Mouse (Mus musculus): ENCODE results near the gene Nup214. TPM values are rescaled to one million over a fixed set of nuclear protein-coding genes. Genes with fewer than 3 reads are reported as not detected.
A peak's percentile ranks its signal among the peaks of the same experiment; 100 is the strongest.

Nup214 gene
- polyA plus RNA-seq, 1 experiment from 2014 or later: 55.1 TPM

DNA sequence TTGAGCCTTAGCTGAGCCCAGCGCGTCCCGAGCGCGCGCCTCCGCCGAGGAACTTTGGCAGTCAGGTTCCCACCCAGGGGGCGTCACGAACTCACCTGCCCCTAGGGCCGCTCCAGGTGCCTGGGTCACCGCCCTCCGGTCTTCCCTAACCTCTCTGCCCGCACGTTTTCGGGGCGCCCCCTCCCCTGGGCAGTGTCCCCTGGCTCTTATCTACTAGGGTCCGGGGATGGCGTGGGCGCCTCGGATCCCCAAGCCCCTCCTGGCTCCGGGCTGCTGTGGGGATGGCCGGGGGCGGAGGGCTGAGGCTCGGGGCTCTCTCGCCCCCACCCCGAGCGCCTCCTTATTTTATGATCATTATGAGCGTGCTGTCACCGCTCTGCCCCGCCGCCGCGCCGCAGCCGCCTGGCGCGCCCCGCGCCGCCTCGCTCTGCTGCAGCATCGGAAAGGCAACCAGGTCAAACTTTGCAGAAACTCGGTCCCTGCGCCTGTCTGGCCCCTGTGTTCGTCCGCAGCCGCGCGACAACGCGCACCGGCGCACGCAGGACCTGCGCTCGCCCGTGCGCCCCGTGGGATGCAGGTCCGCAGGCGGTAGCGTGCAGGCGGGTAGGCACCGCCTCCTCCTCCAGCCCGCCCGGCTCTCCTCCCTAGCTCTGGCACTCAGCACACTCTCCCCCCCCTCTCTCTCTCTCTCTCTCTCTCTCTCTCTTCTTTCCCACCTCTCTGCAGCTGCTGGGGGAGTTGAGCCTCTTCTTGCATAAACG lies 110.1 kb downstream of the Nup214 start, which contains the start of gene Fam78a:
Fam78a (minus strand) TSS at position 747 of the 761 bp plus-strand sequence.
- no peaks in the 10 kb centered on the region for H3K9me3 ChIP-seq (replicated peaks)
- H3K36me3 ChIP-seq: no peaks in the 10 kb centered on the region
- 0 out of 2 replicates have a peak, but pooled peaks cover 3% of the 10 kb centered on the region for H3K27me3 ChIP-seq
- peaks cover 39% of the 10 kb centered on the region for H3K4me1 ChIP-seq (replicated peaks)
- peak; percentile 59 for ATAC-seq (replicated peaks; ENCODE audit: insufficient number of reproducible peaks, insufficient read depth, low FRiP score, low read depth)
- peak within 1 kb of the TSS; percentile 99 for H3K4me2 ChIP-seq
- peak within 1 kb of the TSS; percentile 89 for H3K27ac ChIP-seq
- H3K9ac ChIP-seq: peak within 1 kb of the TSS; percentile 71
- WGBS: 1% methylated on average over 64 of the region's 68 CpGs
- peak within 1 kb of the TSS; percentile 58 for H3K4me3 ChIP-seq

DNA sequence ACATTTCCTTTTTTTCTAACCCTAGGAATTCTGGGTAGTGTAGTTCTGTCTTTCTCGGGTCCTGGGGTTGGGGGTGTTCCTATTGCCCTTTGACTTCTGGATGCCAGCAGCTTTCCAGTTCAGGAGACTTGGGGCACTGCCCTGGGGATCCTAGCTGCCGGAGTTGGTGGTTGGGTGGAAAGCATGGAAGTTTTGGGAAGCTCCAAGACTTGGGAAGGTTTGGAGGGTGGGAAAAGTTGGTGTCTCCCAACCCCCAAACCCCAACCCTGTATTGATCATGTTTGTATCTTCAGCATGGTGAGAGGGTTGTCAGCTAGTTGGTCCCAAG lies 110.6 kb downstream of the Nup214 start:
- Histone ChIP-seq H3K4me3 (peak overlapping the region; percentile 58), H3K27me3 (0 out of 2 replicates have a peak, but pooled peaks cover 3% of the 10 kb centered on the region), H3K36me3 (no peaks in the 10 kb centered on the region), H3K27ac (peak overlapping the region; percentile 89; the same call in 1 of the 2 replicates), H3K9ac (peak overlapping the region; percentile 71; the same call in 1 of the 2 replicates), H3K4me1 (replicated peaks) (peaks cover 36% of the 10 kb centered on the region), H3K4me2 (peak overlapping the region; percentile 99), H3K9me3 (replicated peaks) (no peaks in the 10 kb centered on the region)
- no peak for ATAC-seq (replicated peaks; ENCODE audit: insufficient number of reproducible peaks, insufficient read depth, low FRiP score, low read depth)
- 24% methylated on average over 2 of the region's 2 CpGs for WGBS

- Histone ChIP-seq H3K27ac (peak overlapping the region; percentile 89; the same call in 1 of the 2 replicates), H3K9me3 (replicated peaks) (no peaks in the 10 kb centered on the region), H3K4me1 (replicated peaks) (peaks cover 32% of the 10 kb centered on the region), H3K9ac (no peak overlapping the region), H3K4me2 (no peak overlapping the region), H3K27me3 (0 out of 2 replicates have a peak, but pooled peaks cover 3% of the 10 kb centered on the region), H3K36me3 (no peaks in the 10 kb centered on the region), H3K4me3 (no peak overlapping the region)
- no peak for ATAC-seq (replicated peaks; ENCODE audit: insufficient number of reproducible peaks, insufficient read depth, low FRiP score, low read depth)
- 72% methylated on average over 2 of the region's 2 CpGs for WGBS
These were observed 111.0 kb downstream of the Nup214 start for GRCm38 (mm10) chr2:32085231-32085630.

DNA sequence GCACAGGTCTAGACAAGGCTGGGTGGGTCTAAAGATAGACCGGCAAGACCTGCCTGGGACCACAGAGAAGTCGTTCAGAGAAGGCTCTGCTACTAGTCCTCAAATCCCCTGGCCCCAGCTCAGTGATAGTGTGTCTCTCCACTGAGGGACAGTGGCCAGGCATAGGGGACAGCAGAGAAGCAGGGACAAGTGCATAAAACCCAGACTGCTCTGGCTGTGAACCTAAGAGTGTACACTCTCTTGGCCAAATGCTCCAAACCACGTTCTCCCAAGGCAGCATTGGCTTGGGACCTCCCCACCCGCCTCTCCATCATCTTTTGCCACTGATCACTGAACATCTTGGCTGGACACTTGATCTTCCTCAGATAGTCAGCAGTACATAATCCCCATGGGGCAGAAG lies 113.4 kb downstream of the Nup214 start:
- H3K9ac ChIP-seq: no peak overlapping the region
- ATAC-seq (replicated peaks; ENCODE audit: insufficient number of reproducible peaks, insufficient read depth, low FRiP score, low read depth): no peak
- H3K27ac ChIP-seq: no peak overlapping the region
- H3K27me3 ChIP-seq: 0 out of 2 replicates have a peak, but pooled peaks cover 3% of the 10 kb centered on the region
- 61% methylated on average over 4 of the region's 4 CpGs for WGBS
- H3K36me3 ChIP-seq: no peaks in the 10 kb centered on the region
- peaks cover 20% of the 10 kb centered on the region for H3K4me1 ChIP-seq (replicated peaks)
- H3K4me3 ChIP-seq: no peak overlapping the region
- H3K9me3 ChIP-seq (replicated peaks): no peaks in the 10 kb centered on the region
- H3K4me2 ChIP-seq: no peak overlapping the region

DNA sequence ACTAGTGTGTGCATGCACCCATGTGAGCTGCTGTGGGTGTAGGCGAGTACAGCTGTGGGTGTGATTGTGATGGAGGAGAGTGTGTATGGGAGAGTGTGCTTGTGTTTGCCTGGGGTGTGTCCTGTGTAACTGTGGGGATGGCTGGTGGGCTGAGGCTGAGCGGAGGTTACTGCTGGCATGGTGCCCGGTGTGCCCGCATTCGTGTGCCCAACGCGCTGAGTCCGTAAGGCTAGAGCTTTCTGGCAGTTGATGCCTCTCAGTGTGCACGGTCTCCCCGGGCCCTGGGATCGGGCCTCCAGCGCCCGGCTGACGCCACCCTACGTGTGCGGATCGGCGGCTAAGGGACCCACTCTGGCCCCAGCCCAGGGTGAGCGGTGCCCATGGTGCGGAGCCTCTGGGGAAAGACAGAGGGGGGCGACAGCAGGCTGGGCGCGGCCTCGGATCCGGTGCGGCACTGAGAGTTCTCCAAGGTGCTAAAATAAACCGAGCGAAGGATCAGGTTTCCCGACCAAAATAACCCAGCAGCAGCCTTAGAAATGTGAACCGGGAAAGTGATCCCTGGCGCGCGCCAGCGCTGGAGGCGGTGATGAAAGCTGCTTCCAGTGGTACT lies 114.2 kb downstream of the Nup214 start:
- peak; percentile 43 for ATAC-seq (replicated peaks; ENCODE audit: insufficient number of reproducible peaks, insufficient read depth, low FRiP score, low read depth)
- no peaks in the 10 kb centered on the region for H3K36me3 ChIP-seq
- peak overlapping the region; percentile 93 for H3K27ac ChIP-seq
- H3K4me2 ChIP-seq: peak overlapping the region; percentile 74
- no peaks in the 10 kb centered on the region for H3K9me3 ChIP-seq (replicated peaks)
- peaks cover 20% of the 10 kb centered on the region for H3K4me1 ChIP-seq (replicated peaks)
- WGBS: 6% methylated on average over 35 of the region's 35 CpGs
- peak overlapping the region; percentile 42 for H3K4me3 ChIP-seq
- H3K27me3 ChIP-seq: 0 out of 2 replicates have a peak, but pooled peaks cover 3% of the 10 kb centered on the region
- H3K9ac ChIP-seq: peak overlapping the region; percentile 49

GRCm38 (mm10) chr2:32089606-32090005 lies 115.4 kb downstream of the Nup214 start:
- WGBS: 62% methylated on average over 3 of the region's 3 CpGs
- Histone ChIP-seq H3K9ac (no peak overlapping the region), H3K27me3 (0 out of 2 replicates have a peak, but pooled peaks cover 3% of the 10 kb centered on the region), H3K4me3 (no peak overlapping the region), H3K4me2 (no peak overlapping the region), H3K36me3 (no peaks in the 10 kb centered on the region), H3K9me3 (replicated peaks) (no peaks in the 10 kb centered on the region), H3K27ac (peak overlapping the region; percentile 93), H3K4me1 (replicated peaks) (peaks cover 17% of the 10 kb centered on the region)
- no peak for ATAC-seq (replicated peaks; ENCODE audit: insufficient number of reproducible peaks, insufficient read depth, low FRiP score, low read depth)

GRCm38 (mm10) chr2:32090145-32090544 lies 115.9 kb downstream of the Nup214 start:
- Histone ChIP-seq H3K4me1 (replicated peaks) (peaks cover 15% of the 10 kb centered on the region), H3K4me2 (no peak overlapping the region), H3K27ac (no peak overlapping the region), H3K9me3 (replicated peaks) (no peaks in the 10 kb centered on the region), H3K27me3 (0 out of 2 replicates have a peak, but pooled peaks cover 3% of the 10 kb centered on the region), H3K9ac (no peak overlapping the region), H3K36me3 (no peaks in the 10 kb centered on the region), H3K4me3 (no peak overlapping the region)
- ATAC-seq (replicated peaks; ENCODE audit: insufficient number of reproducible peaks, insufficient read depth, low FRiP score, low read depth): no peak
- 65% methylated on average over 2 of the region's 2 CpGs for WGBS

DNA sequence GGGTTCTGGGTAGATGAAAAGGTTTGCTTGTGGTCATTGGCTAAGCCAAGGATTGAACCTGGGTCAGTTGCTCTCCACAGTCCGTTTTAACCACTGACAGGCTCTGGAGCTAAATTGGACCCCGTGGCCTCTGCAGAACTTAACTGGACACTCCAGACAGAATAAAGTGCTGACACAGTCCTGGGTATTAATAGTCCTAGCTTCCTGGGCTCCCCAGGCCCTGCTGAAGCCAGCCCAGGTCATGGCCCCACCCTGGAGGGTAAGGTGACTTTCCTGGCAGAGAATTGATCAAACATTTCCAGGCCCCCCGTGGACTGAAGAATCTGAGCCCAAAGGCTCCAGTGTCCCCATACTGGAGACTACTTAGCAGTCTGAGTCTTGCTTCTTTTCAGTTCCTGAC lies 117.7 kb downstream of the Nup214 start:
- Histone ChIP-seq H3K9ac (0 out of 2 replicates have a peak overlapping the region, but pooled peaks have one; percentile 14), H3K4me1 (replicated peaks) (peaks cover 27% of the 10 kb centered on the region), H3K36me3 (no peaks in the 10 kb centered on the region), H3K27ac (no peak overlapping the region), H3K9me3 (replicated peaks) (no peaks in the 10 kb centered on the region), H3K4me2 (no peak overlapping the region), H3K27me3 (0 out of 2 replicates have a peak, but pooled peaks cover 3% of the 10 kb centered on the region), H3K4me3 (no peak overlapping the region)
- no peak for ATAC-seq (replicated peaks; ENCODE audit: insufficient number of reproducible peaks, insufficient read depth, low FRiP score, low read depth)
- 50% methylated on average over 3 of the region's 3 CpGs for WGBS

GRCm38 (mm10) chr2:32094001-32094707 lies 119.9 kb downstream of the Nup214 start:
- no peak overlapping the region for H3K4me2 ChIP-seq
- no peaks in the 10 kb centered on the region; the same call in 1 of the 2 replicates for H3K36me3 ChIP-seq
- no peaks in the 10 kb centered on the region for H3K9me3 ChIP-seq (replicated peaks)
- WGBS: 84% methylated on average over 7 of the region's 7 CpGs
- no peak for ATAC-seq (replicated peaks; ENCODE audit: insufficient number of reproducible peaks, insufficient read depth, low FRiP score, low read depth)
- no peak overlapping the region for H3K9ac ChIP-seq
- H3K27ac ChIP-seq: no peak overlapping the region
- no peak overlapping the region for H3K4me3 ChIP-seq
- H3K4me1 ChIP-seq (replicated peaks): peaks cover 15% of the 10 kb centered on the region
- H3K27me3 ChIP-seq: no peaks in the 10 kb centered on the region

GRCm38 (mm10) chr2:32095351-32096121 lies 121.3 kb downstream of the Nup214 start, which contains the start of gene Plpp7:
Gene Plpp7 (plus strand): TSS chr2:32095528.
- H3K4me3 ChIP-seq: peak within 1 kb of the TSS; percentile 52
- peak within 1 kb of the TSS; percentile 70 for H3K9ac ChIP-seq
- 43% methylated on average over 22 of the region's 22 CpGs for WGBS
- peaks cover 12% of the 10 kb centered on the region for H3K4me1 ChIP-seq (replicated peaks)
- H3K27ac ChIP-seq: peak within 1 kb of the TSS; percentile 82
- ATAC-seq (replicated peaks; ENCODE audit: insufficient number of reproducible peaks, insufficient read depth, low FRiP score, low read depth): peak; percentile 84
- H3K9me3 ChIP-seq (replicated peaks): no peaks in the 10 kb centered on the region
- H3K36me3 ChIP-seq: peaks cover under 1% of the 10 kb centered on the region; the same call in 1 of the 2 replicates
- H3K27me3 ChIP-seq: no peaks in the 10 kb centered on the region
- peak within 1 kb of the TSS; percentile 76 for H3K4me2 ChIP-seq
